Mouse (Mus musculus) stomach, embryonic 15.5 days (tissue): ENCODE data around the gene Rara. TPM values are rescaled to one million over a fixed set of nuclear protein-coding genes. Genes with fewer than 3 reads are reported as not detected.
A peak's percentile ranks its signal among the peaks of the same experiment; 100 is the strongest.

Experiments used
- ATAC-seq: fragments of 200-750 bp; cut with Nextera tagmentation; 2 replicates; pipeline ENCODE4 v1.8.0; 2017; ENCODE audit warnings: low read depth, moderate number of reproducible peaks, moderate TSS enrichment; ENCODE audit not compliant: insufficient read depth, low FRiP score
- H3K27ac ChIP-seq: fragments of 300-500 bp; sonication (generic); 2 replicates; pipeline ENCODE4 v1.5.1; 2015; ENCODE audit warnings: mild to moderate bottlenecking, inconsistent platforms
- H3K27me3 ChIP-seq: fragments of 300-500 bp; sonication (generic); replicated peaks from 2 replicates; pipeline ENCODE4 v1.6.1; 2015; ENCODE audit warnings: inconsistent platforms
- H3K36me3 ChIP-seq: fragments of 300-500 bp; sonication (generic); 2 replicates; pipeline ENCODE4 v1.6.1; 2015; ENCODE audit warnings: inconsistent platforms
- H3K4me1 ChIP-seq: fragments of 300-500 bp; sonication (generic); 2 replicates; pipeline ENCODE4 v1.6.1; 2015; ENCODE audit warnings: inconsistent platforms
- H3K4me2 ChIP-seq: fragments of 300-500 bp; sonication (generic); 2 replicates; pipeline ENCODE4 v1.6.1; 2015; ENCODE audit warnings: mild to moderate bottlenecking, inconsistent platforms
- H3K4me3 ChIP-seq: fragments of 300-500 bp; sonication (generic); replicated peaks from 2 replicates; pipeline ENCODE4 v1.5.1; 2015; ENCODE audit warnings: inconsistent platforms
- H3K9ac ChIP-seq: fragments of 300-500 bp; sonication (generic); 2 replicates; pipeline ENCODE4 v1.6.1; 2015; ENCODE audit warnings: inconsistent platforms
- H3K9me3 ChIP-seq: fragments of 300-500 bp; sonication (generic); 2 replicates; pipeline ENCODE4 v1.6.1; 2016; ENCODE audit warnings: inconsistent platforms
- WGBS: fragments of 180-500 bp; shearing (Covaris S2); methylation state at CpG from one replicate; pipeline ENCODE4 v1.1.7; 2015; 5-methylcytosine and 5-hydroxymethylcytosine counted together
- polyA plus RNA-seq: library from polyadenylated mRNA; unstranded; fragments of >200 nt; fragmentation: Nextera tagmentation; extraction: Ambion mirVana; gene quantifications from 2 replicates; pipeline ENCODE4 v1.2.1, GENCODE M21; 2015

The Rara gene
- polyA plus RNA-seq, 1 experiment from 2014 or later: 34.0 TPM

GRCm38 (mm10) chr11:98990866-98991265 is 63.2 kb downstream of the Rara start:
- H3K9me3 ChIP-seq: no peaks in the 10 kb centered on the region
- ATAC-seq: no peak
- H3K36me3 ChIP-seq: peaks cover 38% of the 10 kb centered on the region
- H3K4me2 ChIP-seq: no peak overlapping the region
- H3K4me1 ChIP-seq: no peaks in the 10 kb centered on the region
- 75% methylated on average over 6 of the region's 6 CpGs for WGBS
- no peak overlapping the region for H3K4me3 ChIP-seq
- H3K9ac ChIP-seq: no peak overlapping the region
- H3K27ac ChIP-seq: no peak overlapping the region
- H3K27me3 ChIP-seq: no peaks in the 10 kb centered on the region

DNA sequence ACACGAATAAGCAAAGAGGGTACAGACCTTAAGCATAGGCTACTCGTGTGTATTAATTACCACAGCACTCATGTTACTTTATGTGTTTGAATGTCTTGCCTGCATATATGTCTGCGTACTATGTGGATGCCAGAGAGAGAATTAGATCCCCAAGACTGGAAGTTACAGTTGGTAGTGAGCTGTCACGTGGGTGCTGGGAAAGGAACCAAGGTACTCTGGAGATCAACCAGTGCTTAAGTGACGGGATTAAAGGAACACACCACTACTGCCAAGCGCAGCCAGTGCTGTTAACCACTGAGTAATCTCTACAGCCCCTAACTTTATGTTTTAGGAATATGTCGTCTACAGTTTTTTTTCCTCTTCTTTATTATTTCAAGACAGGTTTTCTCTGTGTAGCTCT is 68.4 kb downstream of the Rara start:
- Histone ChIP-seq H3K9me3 (no peaks in the 10 kb centered on the region), H3K4me1 (no peaks in the 10 kb centered on the region), H3K36me3 (peaks cover 78% of the 10 kb centered on the region), H3K9ac (no peak overlapping the region), H3K27me3 (no peaks in the 10 kb centered on the region), H3K4me2 (no peak overlapping the region), H3K4me3 (no peak overlapping the region), H3K27ac (no peak overlapping the region)
- ATAC-seq: no peak
- WGBS: 90% methylated on average over 7 of the region's 7 CpGs

DNA sequence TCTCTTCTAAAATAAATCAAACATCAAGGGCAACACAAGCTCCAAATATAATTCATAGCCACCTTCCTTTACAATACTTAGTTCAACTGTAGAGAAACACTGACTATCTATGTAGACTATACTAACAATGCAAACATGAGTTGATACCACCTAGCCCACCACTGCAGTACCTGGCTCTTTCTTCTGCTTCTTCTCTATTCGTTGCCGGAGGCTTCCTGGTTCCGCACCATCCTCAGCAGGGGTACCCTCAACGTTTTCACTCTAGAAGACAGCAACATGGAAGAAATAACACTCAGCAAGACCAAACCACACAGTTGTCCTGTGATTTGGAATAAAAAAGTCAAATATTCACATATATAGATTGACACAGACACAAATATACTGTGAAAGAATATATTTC is 70.0 kb downstream of the Rara start:
- H3K27ac ChIP-seq: no peak overlapping the region
- peaks cover 76% of the 10 kb centered on the region for H3K36me3 ChIP-seq
- ATAC-seq: no peak
- H3K4me3 ChIP-seq: no peak overlapping the region
- no peak overlapping the region for H3K4me2 ChIP-seq
- no peaks in the 10 kb centered on the region for H3K4me1 ChIP-seq
- 94% methylated on average over 4 of the region's 4 CpGs for WGBS
- no peak overlapping the region for H3K9ac ChIP-seq
- H3K27me3 ChIP-seq: no peaks in the 10 kb centered on the region
- no peaks in the 10 kb centered on the region for H3K9me3 ChIP-seq

DNA sequence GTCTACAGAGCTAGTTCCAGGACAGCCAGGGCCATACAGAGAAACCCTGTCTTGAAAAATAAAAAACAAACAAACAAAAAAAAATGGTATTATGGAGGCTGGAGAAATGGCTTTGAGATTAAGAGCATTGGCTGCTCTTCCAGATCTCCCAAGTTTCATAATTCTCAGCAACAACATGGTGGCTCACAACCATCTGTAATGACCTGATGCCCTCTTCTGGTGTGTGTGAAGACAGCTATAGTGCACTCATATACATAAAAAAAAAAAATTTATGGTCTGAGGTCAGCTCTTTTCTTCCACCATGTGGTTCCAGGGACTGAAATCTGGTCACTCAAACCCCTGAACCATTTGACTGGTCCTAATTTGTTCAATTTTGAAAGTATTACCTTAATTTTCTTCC is 71.2 kb downstream of the Rara start:
- Histone ChIP-seq H3K36me3 (peaks cover 75% of the 10 kb centered on the region), H3K4me2 (no peak overlapping the region), H3K9me3 (no peaks in the 10 kb centered on the region), H3K4me1 (no peaks in the 10 kb centered on the region), H3K27ac (no peak overlapping the region), H3K4me3 (no peak overlapping the region), H3K27me3 (no peaks in the 10 kb centered on the region), H3K9ac (no peak overlapping the region)
- no peak for ATAC-seq

GRCm38 (mm10) chr11:98999243-98999642 is 71.6 kb downstream of the Rara start:
- WGBS: 91% methylated on average over 11 of the region's 11 CpGs

DNA sequence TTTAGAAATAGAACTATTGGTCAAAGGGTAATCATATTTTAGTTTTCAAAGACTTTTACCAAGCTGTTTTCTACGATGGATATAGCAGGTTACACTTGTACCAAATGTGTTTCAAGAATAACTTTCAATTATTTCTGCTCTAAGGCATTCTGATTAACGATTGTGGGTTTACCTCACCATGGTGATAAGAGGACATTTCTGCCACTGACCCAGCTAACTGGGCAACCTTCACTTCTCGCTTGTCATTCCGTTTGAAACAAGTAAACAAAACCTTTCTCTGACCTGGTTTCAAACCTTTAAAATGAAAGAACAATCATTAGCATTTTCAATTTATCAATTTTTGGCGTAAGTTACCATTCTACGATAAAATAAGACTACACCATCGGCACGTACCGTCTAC is 79.2 kb downstream of the Rara start:
- ATAC-seq: no peak
- Histone ChIP-seq H3K9ac (no peak overlapping the region), H3K27me3 (no peaks in the 10 kb centered on the region), H3K4me2 (no peak overlapping the region), H3K9me3 (no peaks in the 10 kb centered on the region), H3K27ac (no peak overlapping the region), H3K4me1 (no peaks in the 10 kb centered on the region), H3K36me3 (peaks cover 58% of the 10 kb centered on the region), H3K4me3 (no peak overlapping the region)
- WGBS: 84% methylated on average over 9 of the region's 9 CpGs

More at GRCm38 (mm10) chr11:98999243-98999642, 71.6 kb downstream of the Rara start:
- H3K4me2 ChIP-seq: no peak overlapping the region
- H3K4me3 ChIP-seq: no peak overlapping the region
- H3K27ac ChIP-seq: no peak overlapping the region
- no peak for ATAC-seq
- H3K4me1 ChIP-seq: no peaks in the 10 kb centered on the region
- no peak overlapping the region for H3K9ac ChIP-seq
- no peaks in the 10 kb centered on the region for H3K27me3 ChIP-seq
- peaks cover 75% of the 10 kb centered on the region for H3K36me3 ChIP-seq
- no peaks in the 10 kb centered on the region for H3K9me3 ChIP-seq

- H3K4me2 ChIP-seq: no peak overlapping the region
- no peaks in the 10 kb centered on the region for H3K9me3 ChIP-seq
- H3K4me1 ChIP-seq: no peaks in the 10 kb centered on the region
- no peak overlapping the region for H3K4me3 ChIP-seq
- WGBS: 70% methylated on average over 4 of the region's 4 CpGs
- no peak overlapping the region for H3K27ac ChIP-seq
- H3K9ac ChIP-seq: no peak overlapping the region
- peaks cover 57% of the 10 kb centered on the region for H3K36me3 ChIP-seq
- H3K27me3 ChIP-seq: no peaks in the 10 kb centered on the region
- ATAC-seq: no peak
Observed at GRCm38 (mm10) chr11:99010124-99010523, 82.5 kb downstream of the Rara start.

GRCm38 (mm10) chr11:99010706-99011105 is 83.1 kb downstream of the Rara start:
- H3K9me3 ChIP-seq: no peaks in the 10 kb centered on the region
- WGBS: 92% methylated on average over 5 of the region's 5 CpGs
- H3K4me1 ChIP-seq: no peaks in the 10 kb centered on the region
- H3K9ac ChIP-seq: no peak overlapping the region
- peaks cover 60% of the 10 kb centered on the region for H3K36me3 ChIP-seq
- no peak overlapping the region for H3K27ac ChIP-seq
- H3K4me2 ChIP-seq: no peak overlapping the region
- no peak for ATAC-seq
- H3K4me3 ChIP-seq: no peak overlapping the region
- H3K27me3 ChIP-seq: no peaks in the 10 kb centered on the region

DNA sequence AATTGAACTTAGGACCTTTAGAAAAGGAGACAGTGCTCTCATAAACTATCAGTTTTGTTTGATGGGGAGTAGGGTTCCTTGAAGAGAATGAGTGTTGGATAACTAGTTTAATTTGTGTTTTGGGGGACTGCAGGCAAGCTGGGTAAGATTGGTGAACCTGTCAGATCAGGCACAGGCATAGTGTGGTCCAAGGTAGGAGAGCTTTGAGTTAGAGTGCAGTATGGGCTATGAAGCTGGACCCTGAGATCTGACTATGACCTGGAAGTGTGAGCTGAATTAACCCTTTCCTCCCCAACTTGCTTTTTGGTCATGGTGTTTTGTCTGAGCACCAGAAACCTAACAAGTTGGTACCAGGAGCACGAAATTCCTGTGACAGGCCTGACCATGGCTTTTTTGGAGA is 86.2 kb downstream of the Rara start:
- no peaks in the 10 kb centered on the region for H3K9me3 ChIP-seq
- peaks cover 60% of the 10 kb centered on the region for H3K36me3 ChIP-seq
- no peak overlapping the region for H3K4me3 ChIP-seq
- no peak overlapping the region for H3K9ac ChIP-seq
- 86% methylated on average over 1 of the region's 1 CpGs for WGBS
- no peaks in the 10 kb centered on the region for H3K27me3 ChIP-seq
- H3K4me1 ChIP-seq: no peaks in the 10 kb centered on the region
- no peak overlapping the region for H3K27ac ChIP-seq
- no peak overlapping the region for H3K4me2 ChIP-seq
- ATAC-seq: no peak

- Histone ChIP-seq H3K4me1 (0 out of 2 replicates have a peak, but pooled peaks cover 4% of the 10 kb centered on the region), H3K4me3 (no peak overlapping the region), H3K36me3 (peaks cover 29% of the 10 kb centered on the region), H3K9me3 (no peaks in the 10 kb centered on the region), H3K4me2 (no peak overlapping the region), H3K27ac (no peak overlapping the region), H3K9ac (no peak overlapping the region), H3K27me3 (no peaks in the 10 kb centered on the region)
- no peak for ATAC-seq
- 93% methylated on average over 6 of the region's 6 CpGs for WGBS
Observed at GRCm38 (mm10) chr11:99019844-99020243, 92.2 kb downstream of the Rara start.

- Histone ChIP-seq H3K4me1 (peaks cover 4% of the 10 kb centered on the region; the same call in 1 of the 2 replicates), H3K4me3 (peak overlapping the region; percentile 76), H3K4me2 (peak overlapping the region; percentile 60), H3K27me3 (no peaks in the 10 kb centered on the region), H3K9me3 (no peaks in the 10 kb centered on the region), H3K27ac (no peak overlapping the region), H3K9ac (no peak overlapping the region), H3K36me3 (peaks cover 20% of the 10 kb centered on the region)
- 66% methylated on average over 5 of the region's 5 CpGs for WGBS
- ATAC-seq: no peak
Observed at GRCm38 (mm10) chr11:99022384-99022933, 94.8 kb downstream of the Rara start.

DNA sequence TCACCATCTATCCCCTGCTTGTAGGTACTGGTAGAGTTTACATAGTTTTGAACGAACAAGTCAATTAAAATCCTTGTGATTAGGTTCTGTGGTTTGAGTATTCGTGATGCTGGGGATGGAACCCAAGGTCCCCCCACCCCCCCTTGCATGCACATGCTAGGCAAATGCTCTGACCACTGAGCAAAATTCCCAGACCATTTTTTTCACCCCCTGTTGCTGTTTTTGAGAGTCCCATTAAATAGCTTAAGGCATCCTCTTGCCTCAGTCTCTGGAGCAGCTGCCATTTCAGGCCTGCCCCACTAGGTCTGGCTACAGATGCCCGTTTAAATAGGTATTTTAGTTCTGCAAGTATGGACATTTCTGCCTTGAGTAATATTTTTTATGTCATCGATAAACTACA is 95.5 kb downstream of the Rara start:
- no peak for ATAC-seq
- WGBS: 5% methylated on average over 4 of the region's 4 CpGs
- Histone ChIP-seq H3K27me3 (no peaks in the 10 kb centered on the region), H3K9me3 (no peaks in the 10 kb centered on the region), H3K4me1 (peaks cover 4% of the 10 kb centered on the region; the same call in 1 of the 2 replicates), H3K4me3 (peak overlapping the region; percentile 76), H3K27ac (no peak overlapping the region), H3K9ac (peak overlapping the region; percentile 56; the same call in 1 of the 2 replicates), H3K36me3 (peaks cover 15% of the 10 kb centered on the region), H3K4me2 (peak overlapping the region; percentile 60)
